Mouse (Mus musculus) R1 (cell line): ENCODE measurements around the gene Ppard.

Experiments used
- DNase-seq: peaks from one replicate; pipeline ENCODE4 v3.0.0-alpha.2; 2018; ENCODE audit warnings: low read depth, low spot score

Ppard gene

GRCm38 (mm10) chr17:28335267-28335666, 102.8 kb downstream of the Ppard start:
- no peak for DNase-seq

- no peak for DNase-seq
Observed at GRCm38 (mm10) chr17:28337547-28337946, 105.0 kb downstream of the Ppard start.

- DNase-seq: peak; percentile 30
Observed at GRCm38 (mm10) chr17:28340578-28340977, 108.1 kb downstream of the Ppard start.

- peak; percentile 77 for DNase-seq
Observed at GRCm38 (mm10) chr17:28341091-28341490, 108.6 kb downstream of the Ppard start.

- DNase-seq: peak; percentile 40
Observed at GRCm38 (mm10) chr17:28344050-28344607, 111.6 kb downstream of the Ppard start.

- DNase-seq: no peak
Observed at GRCm38 (mm10) chr17:28344670-28345069, 112.2 kb downstream of the Ppard start.

- peak; percentile 42 for DNase-seq
Observed at GRCm38 (mm10) chr17:28345271-28345721, 112.8 kb downstream of the Ppard start.

GRCm38 (mm10) chr17:28345882-28346281, 113.4 kb downstream of the Ppard start:
- DNase-seq: no peak

GRCm38 (mm10) chr17:28347327-28347726, 114.8 kb downstream of the Ppard start:
- no peak for DNase-seq

- DNase-seq: no peak
Observed at GRCm38 (mm10) chr17:28348211-28348610, 115.7 kb downstream of the Ppard start.

GRCm38 (mm10) chr17:28349264-28349880, 116.9 kb downstream of the Ppard start:
- no peak for DNase-seq

GRCm38 (mm10) chr17:28349901-28350465, 117.5 kb downstream of the Ppard start:
- peak; percentile 60 for DNase-seq

- DNase-seq: peak; percentile 88
Observed at GRCm38 (mm10) chr17:28350466-28351352, 118.2 kb downstream of the Ppard start, which contains the start of gene Tead3. Gene Tead3 (minus strand): TSS chr17:28350817.
